Mouse (Mus musculus) megakaryocyte-erythroid progenitor cell, adult 5-6 weeks (primary cell): ENCODE results near the gene Ptprg. TPM values are rescaled to one million over a fixed set of nuclear protein-coding genes. Genes with fewer than 3 reads are reported as not detected.
"Not testable (repeated sequence)": the region's sequence is repeated elsewhere in the genome, so short reads cannot be mapped to it uniquely, and the experiment has no call there.

Source experiments
- ATAC-seq: replicated peaks from 2 replicates; pipeline ENCODE4 v1.8.0; 2016; ENCODE audit warnings: mild to moderate bottlenecking, inconsistent platforms; ENCODE audit not compliant: severe bottlenecking, poor library complexity, low FRiP score, low TSS enrichment
- total RNA-seq, 2 experiments: library from RNA; stranded (forward) in 1 of 2; stranded (reverse) in 1 of 2; fragments of 200-1000, 215-1000 nt in 1 of 2; fragments of >200 nt in 1 of 2; fragmentation: Nextera tagmentation in 1 of 2; gene quantifications; 2 replicates each; pipeline ENCODE4 v1.2.3; 2014 to 2017

Ptprg gene
- total RNA-seq, 2 experiments from 2014 or later, result not detected

DNA sequence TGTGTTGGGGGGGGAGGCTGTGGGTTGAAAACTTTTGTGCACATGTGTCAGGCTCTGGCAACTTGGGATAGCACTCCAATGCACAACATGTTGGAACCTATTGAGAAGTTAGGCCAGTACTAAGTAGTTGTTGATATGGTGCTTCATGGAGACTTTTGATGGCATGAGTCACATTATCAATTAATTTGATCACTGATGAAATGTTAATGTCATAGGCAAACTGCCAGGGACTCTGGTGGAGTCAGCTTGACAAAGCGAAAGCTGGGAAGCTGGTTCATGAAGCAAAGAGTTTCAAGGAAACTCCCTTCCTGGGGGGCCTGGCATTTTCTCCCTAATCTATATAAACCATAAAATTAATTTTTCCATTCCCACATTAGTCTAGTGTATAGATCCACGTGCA is 508.0 kb downstream of the Ptprg start:
- ATAC-seq, result not testable (repeated sequence)

DNA sequence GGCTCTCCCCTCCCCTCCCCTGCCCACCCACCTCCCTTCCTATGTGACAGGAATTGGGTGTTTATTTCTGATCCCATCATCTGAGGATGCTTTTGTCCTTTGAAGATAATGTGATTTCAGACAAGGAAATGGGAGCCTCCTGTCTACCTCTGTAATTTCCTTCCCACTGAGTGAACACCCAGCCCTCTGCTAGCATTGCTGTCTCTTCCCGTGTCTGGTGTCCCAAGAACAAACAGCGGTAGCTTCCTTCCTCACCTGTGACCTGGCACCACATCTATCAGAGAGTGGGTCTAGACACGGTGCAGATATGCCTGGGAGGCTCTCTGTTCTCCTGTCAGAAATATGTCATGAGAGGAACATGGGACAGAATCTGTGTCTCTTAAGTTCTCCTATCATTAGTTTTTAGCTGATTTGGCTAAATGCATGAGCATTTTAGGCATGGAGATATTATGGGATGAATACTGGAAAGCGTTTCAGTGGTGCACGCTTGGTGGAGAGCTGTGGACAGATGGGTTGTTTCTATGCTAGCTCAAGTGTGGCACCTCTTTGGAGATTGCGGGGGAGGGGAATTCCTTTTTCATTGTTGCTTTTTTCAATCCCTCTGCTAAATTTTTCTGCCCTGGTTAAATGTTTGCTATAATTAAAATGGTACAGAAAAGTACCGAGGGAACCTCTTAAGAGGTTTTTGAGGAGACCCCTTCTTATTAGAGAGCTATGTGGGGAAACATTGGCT is 509.5 kb downstream of the Ptprg start:
- no peak for ATAC-seq

DNA sequence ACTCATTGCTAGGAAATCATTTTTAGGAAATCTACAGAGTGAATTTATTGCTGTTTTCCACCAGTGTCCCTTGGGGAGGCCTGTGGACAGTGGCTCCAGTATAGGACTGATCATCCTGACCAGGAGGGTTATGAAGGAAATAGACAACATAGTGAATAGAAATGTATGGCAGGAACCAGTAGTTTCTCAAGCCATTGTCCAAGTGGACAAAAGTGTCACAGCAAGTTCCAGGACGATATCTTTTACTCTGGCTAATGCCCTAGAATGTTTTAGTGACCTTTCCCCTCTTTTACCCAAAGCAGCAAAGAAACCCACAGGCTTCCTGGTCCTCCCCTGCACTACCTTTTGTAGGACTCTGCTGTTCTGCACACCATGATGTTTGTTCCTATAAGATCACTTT is 511.7 kb downstream of the Ptprg start:
- ATAC-seq, result no peak

DNA sequence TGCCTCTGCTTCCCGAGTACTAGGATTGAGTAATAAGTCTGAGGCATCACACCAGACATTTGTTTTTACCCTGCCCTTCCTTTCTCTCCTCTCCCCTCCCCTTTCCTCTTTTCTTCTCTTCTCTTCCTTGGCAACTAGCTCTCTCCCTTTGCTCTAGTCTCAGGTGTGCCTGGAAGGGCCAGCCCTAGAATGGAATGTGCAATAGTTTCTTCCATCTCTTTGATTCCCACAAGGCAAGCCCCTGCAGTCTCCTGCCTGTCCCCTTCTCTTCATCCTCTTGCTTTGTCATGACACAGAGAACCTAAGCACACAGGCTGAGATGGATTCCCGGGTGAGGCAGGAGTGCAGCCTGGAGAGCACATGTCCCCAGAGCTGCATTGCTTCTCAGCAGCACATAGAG is 512.4 kb downstream of the Ptprg start:
- no peak for ATAC-seq

DNA sequence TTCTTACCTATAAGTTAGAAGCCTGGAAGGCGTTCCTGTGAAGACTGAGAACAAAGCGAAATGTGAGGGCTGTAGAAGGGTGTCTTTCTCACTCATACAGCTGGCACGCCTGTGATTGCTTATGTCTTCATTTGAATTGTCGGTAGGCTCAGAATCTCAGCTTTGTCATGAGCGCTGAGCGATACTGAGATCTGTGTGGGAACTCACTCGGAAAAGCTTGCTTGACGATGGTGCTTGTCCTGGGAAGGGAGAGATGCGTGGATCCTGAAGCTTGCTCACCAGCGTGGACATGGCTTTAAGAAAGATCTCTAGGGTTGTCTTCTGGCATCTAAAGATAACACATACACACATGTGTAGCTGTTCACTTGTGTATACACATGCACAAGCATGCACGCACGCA is 516.4 kb downstream of the Ptprg start:
- no peak for ATAC-seq

DNA sequence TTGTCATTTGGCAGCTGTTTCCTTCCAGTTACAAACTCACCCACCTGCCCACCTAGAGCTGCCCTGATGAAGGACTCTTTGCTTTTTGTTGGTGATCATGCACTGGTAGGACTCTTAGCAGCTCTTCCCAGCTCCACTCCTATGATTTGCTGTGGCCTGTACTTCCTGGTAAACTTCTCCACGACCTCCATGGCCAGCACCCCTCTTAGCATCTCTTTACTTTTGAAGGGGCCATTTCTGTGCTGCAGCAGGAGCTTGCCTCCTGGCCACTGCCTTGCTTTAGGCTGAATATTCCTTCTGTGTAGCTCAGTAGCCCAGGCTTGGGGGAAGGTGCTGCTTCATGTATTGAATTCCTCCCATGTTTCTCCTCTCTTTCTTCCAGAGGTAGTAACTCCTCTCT is 517.0 kb downstream of the Ptprg start:
- ATAC-seq, result no peak

DNA sequence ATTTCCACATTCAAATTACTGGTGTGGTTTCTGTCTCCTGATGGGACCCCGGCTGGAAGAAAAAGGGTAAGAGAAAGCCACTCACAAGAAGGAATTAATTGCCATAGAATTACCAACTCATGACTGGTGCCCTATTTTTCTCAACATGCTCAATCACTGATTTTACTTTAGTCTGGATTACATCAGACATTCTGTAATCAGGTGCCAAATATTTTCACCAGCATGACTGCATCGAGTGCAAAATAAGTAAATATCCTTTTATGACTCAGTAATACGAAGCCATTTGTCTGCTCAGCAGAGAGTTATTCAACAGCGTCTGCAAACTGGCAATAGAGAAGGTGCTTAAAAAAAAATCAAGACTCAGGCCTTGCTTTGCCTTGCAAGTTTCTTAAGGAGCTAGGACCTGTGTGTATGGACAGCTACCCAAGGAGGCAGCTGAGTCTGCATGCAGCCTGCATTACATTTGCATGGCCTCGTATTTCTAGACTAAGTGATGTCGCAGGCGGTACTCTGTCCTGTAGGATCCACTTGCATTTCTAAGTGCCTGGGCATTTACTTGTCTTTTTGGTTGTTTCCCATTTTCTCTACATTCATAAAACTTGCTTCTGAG is 517.6 kb downstream of the Ptprg start:
- no peak for ATAC-seq

DNA sequence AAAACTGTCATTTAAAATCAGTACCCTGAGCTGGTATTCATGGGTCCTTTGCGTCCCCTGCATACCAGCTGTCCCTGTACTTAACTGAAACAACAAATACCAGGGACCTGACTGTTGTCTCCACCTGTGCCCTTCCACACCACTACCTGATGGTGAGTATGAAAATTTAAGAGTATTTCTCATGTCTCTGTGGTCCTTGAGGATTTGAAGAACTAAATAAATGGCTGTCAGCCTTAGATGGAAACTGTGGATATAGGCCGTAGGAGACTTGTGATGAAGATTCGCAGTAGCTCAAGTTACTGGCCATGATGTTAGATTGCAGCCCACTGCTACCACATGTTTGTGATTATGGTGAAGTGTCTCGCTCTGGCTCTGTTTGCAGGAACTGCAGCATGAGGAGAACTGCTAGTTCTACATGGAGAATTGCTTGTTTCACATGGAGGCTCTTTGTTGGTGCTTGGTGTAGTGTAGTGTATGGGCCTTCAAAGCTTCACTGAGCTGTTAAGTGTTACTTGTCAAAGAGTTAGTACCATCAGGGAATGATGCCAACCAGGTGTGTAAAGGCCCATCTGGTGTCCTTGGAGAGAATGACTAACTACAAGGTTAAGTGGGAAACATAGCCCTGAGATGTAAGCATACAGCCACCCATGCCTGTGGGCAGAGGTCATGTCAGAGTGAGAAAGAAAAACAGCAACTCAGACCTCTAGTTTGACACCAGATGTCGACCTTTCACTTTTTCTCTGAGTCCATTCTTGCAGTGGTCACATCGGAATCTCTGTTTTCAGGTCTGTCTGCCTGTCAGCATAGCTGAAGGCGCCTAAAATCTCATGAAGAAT is 518.9 kb downstream of the Ptprg start:
- ATAC-seq, result no peak

DNA sequence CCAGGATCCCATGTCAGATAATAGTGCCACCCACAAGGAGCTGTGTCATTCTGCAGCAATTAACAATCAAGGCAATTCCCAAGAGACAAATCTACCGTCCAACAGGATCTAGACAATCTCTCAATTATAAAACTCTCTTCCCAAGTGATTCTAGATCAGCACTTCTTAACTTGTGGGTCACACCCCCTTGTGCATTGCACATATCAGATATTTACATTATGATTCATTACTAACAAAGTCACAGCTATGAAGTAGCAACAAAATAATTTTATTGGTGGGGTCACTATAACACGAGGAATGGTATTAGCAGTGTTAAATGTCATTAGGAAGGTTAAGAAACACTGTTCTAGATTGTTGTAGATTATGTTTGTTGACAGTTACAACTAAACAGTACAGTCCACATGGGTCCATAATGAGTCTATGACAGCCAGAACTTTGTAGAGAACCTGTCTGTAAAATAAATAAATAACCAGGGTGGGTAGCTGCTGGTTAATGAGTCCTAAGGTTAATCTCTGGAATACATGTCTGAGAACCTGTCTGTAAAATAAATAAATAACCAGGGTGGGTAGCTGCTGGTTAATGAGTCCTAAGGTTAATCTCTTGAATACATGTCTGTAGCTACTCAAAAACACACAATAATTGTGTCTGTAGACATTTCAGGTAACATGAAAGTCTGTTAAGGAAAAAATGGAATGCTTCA is 520.2 kb downstream of the Ptprg start:
- ATAC-seq, result no peak

DNA sequence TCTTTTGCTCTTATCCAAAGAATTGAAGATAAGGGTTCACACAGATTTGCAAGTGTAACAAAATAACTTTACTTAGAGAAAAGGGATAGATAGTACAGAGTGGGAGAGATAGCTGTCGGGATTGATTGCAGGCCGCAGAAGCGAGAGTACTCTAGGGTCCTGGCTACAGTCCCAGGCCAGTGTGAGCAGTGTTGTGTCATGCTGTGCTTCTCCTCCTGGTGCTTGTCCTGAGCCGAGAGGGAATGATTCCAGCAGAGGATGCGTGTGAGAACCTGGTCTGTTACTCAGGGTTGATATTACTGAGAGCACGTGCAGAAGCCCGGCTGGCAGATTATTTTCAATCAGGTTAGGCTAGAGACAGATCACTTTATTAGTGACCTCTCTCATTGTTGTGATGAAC is 523.9 kb downstream of the Ptprg start:
- no peak for ATAC-seq

DNA sequence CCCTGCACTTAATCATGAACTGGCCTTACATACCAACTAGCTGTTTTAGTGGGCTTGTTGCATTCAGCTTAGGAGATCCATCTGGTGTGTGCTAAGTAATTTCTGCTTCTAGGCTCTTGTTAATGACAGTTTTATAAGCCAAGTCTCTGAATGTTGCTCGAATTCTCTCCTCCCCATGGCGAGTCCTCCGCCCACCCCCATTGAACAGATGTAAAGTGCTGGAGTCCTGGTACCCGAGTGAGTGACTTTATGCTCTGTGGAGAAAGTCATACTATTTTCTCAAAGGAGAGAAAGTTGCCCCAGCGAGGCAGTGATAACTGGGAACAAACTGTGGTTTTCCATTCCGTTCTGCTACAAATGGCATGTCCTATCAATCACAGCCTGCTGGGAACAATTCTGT is 525.9 kb downstream of the Ptprg start:
- no peak for ATAC-seq

DNA sequence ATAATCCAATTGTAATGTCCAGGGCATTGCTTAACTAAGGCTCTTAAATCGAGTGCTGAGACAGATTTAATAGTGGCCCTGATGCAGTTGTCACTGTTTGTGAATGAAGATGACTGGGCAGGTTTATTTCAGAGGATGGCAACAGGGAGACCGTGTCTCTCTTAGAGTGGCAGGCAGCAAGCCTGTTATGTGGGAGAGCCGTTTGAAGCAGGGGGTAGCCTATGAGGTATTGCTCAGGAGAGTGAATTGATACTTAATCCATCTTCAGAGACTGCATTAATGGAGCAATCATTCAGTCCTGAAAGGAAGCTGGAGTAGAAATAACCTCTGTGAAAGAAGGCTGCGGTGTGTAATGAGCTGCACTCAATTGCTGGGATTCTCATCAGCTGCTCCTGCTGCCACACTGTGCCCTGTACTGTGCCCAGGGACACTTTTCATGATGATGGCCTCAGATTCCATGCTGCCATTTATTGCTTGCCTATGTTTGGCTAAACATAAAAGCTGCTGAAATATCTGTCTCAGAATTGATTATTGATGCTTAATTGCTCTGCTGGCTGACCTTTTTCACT is 526.6 kb downstream of the Ptprg start:
- no peak for ATAC-seq

DNA sequence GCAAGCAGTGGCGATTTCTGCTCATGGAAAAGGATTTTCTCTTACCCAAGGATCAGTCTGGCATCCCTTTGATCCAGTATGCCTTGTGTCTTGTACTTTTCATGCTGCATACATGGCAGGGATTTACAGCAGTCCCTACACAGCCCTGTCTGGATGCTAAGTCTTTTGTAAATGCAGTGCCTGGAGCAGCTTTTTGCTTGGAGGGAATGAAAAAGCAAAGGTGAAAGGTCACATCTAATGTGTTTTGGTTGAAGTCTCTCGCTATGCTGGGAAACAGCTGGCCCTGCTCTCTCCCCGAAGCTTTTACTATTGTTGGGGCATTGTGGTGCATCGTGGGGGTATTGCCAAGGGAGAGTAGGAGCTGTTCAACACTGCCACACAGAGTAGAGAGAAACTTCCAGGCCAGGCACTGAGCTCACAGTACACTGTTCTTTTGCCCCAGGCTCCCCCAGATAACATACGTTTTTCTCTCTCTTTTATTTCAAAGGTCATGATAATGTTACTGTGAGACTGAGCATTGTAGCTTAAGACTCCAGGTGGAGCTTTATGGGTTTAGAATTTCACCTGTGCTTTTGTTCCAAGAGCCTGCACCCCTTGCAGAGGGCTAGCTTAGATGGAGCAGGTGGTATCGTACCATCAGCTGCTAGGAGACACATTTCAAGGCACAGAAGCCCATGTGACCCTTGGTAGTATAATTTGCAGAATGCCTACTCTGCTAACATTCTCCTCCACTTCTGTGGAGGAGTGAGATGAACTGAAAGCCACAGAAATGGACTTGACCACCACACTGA is 529.0 kb downstream of the Ptprg start:
- ATAC-seq, result no peak

DNA sequence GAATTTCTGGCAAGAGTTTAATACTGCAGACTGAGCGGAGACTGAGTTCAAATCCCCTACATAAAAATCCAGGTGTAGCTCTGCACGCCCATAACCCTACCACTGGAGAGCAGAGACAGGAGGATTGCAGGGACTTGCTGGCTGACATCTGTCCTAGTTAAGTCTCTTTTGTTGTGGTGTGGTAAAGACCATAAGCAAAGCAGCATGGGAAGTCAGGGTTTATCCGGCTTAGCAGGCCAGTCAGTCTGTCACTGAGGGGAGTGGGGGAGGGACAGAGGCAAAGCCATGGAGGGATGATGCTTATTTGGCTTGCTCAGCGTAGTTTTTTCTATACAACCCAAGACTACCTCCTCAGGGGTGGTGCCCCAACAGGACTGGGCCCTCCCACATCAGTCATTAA is 530.7 kb downstream of the Ptprg start:
- ATAC-seq, result no peak

DNA sequence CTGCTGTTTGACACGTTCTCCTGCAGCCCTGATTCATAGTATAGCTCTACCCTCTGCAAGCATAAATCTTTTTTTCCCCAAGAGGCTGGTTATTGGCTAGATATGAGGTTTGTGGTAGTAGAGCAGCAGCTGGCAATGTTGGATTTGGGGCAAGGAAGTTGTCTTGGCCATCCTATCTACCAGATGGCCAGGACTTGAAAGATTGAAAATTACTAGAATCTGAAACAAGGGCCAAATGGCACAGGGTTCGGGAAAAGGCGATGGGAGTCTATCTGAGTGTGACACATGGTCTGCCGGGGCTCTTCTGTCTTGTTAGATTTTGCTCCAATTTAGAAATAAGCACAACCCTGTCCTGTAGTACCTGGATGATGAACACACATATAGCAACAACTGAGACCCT is 531.7 kb downstream of the Ptprg start:
- ATAC-seq, result no peak

DNA sequence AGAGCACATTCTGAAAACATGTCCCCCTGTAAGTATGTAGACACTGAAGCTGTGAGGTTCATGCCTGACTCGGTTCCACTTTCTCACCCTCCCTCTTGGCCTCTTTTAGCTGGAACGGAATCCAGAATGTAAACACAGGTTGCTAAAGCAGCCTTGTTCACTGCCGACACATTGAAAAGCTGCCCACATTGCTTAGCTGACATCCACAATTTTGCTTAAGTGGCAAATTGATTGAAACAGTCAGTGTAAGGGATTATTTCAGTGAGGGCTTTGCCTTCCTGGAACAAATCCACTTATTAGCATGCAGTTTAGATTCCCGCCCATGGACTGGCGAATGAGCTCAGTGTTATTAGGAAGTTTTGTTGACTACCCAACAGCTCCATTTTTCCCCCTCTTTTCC is 532.8 kb downstream of the Ptprg start:
- ATAC-seq, result no peak

DNA sequence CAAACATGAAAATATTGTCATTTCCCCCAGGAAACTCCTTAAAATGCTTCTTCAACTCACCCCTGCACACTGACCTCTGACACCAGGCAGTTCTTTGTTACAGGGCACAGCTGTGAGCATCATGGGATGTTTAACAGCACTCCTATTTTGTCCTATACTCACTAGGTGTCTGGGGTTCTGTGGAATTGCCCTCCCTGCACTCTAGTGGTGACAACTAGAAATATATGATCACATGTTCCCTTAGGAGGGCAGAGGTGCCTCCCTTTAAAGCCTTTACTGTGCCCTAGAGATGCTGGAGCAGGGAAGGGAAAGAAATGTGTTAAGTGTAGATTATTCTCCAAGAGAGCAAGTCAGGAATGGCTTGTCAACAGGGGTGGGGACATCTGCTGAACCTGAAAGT is 536.6 kb downstream of the Ptprg start:
- ATAC-seq, result no peak

DNA sequence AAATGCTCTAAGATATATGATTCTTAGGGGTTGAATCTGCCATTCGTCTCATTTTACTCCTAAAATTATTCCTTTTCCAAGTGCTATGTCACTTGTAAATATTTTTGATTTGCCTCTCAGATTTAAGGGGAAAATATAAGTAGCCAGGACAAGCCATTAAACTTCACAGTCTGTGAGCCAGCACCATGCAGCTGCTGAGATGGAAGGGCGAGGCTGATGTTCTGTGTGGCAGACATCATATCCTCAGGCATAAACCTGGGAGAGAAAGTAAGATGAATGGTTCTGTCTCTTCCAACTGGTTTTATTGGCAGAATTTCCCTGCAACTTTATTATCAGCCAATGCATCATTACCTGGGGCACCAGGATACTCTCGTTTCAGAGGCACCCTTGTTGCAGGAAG is 538.4 kb downstream of the Ptprg start:
- ATAC-seq, result no peak
